Mouse (Mus musculus) cerebellum, adult 8-10 months (tissue): ENCODE results near the gene Lmbrd2.
"Not testable (repeated sequence)": the region's sequence is repeated elsewhere in the genome, so short reads cannot be mapped to it uniquely, and the experiment has no call there.

Experiments
- DNase-seq: peaks from one replicate; pipeline ENCODE4 v3.0.0; 2022

Gene Lmbrd2

GRCm38 (mm10) chr15:9134891-9135507 lies 5.4 kb upstream of the Lmbrd2 start:
- no peak for DNase-seq

- peak; percentile 25 for DNase-seq
Observed at GRCm38 (mm10) chr15:9139447-9139846, 903 bp upstream of the Lmbrd2 start.

GRCm38 (mm10) chr15:9140684-9141171 lies 378 bp downstream of the Lmbrd2 start:
- DNase-seq, result no peak

- DNase-seq, result no peak
Observed at GRCm38 (mm10) chr15:9155325-9155724, 15.0 kb downstream of the Lmbrd2 start, which contains the start of gene Skp2. TSS of gene Skp2 (minus strand) at chr15:9155425.

GRCm38 (mm10) chr15:9162557-9163070 lies 22.3 kb downstream of the Lmbrd2 start:
- DNase-seq, result no peak

- no peak for DNase-seq
Observed at GRCm38 (mm10) chr15:9164125-9164524, 23.8 kb downstream of the Lmbrd2 start.

- DNase-seq, result no peak
Observed at GRCm38 (mm10) chr15:9177038-9177437, 36.7 kb downstream of the Lmbrd2 start.

GRCm38 (mm10) chr15:9183995-9184394 lies 43.6 kb downstream of the Lmbrd2 start:
- DNase-seq, result no peak

GRCm38 (mm10) chr15:9189796-9190195 lies 49.4 kb downstream of the Lmbrd2 start:
- DNase-seq, result no peak

- DNase-seq, result not testable (repeated sequence)
Observed at GRCm38 (mm10) chr15:9192685-9193084, 52.3 kb downstream of the Lmbrd2 start.

- DNase-seq, result no peak
Observed at GRCm38 (mm10) chr15:9198421-9198820, 58.1 kb downstream of the Lmbrd2 start.

GRCm38 (mm10) chr15:9211891-9212290 lies 71.5 kb downstream of the Lmbrd2 start:
- DNase-seq, result no peak

- not testable (repeated sequence) for DNase-seq
Observed at GRCm38 (mm10) chr15:9213026-9213425, 72.7 kb downstream of the Lmbrd2 start.

- DNase-seq, result not testable (repeated sequence)
Observed at GRCm38 (mm10) chr15:9213431-9213830, 73.1 kb downstream of the Lmbrd2 start.

- DNase-seq, result no peak
Observed at GRCm38 (mm10) chr15:9216446-9216845, 76.1 kb downstream of the Lmbrd2 start.

GRCm38 (mm10) chr15:9230917-9231316 lies 90.6 kb downstream of the Lmbrd2 start:
- DNase-seq, result not testable (repeated sequence)

- DNase-seq, result no peak
Observed at GRCm38 (mm10) chr15:9246345-9246744, 106.0 kb downstream of the Lmbrd2 start.
